Mouse (Mus musculus) cerebellum, adult 8-10 months (tissue): ENCODE results near the gene Gm11096.

Experiments used
- DNase-seq: peaks from one replicate; pipeline ENCODE4 v3.0.0; 2022

Gm11096 gene

GRCm38 (mm10) chr17:81441463-81441862 lies at the start of gene Gm11096:
Gm11096 (plus strand) TSS chr17:81441763.
- DNase-seq = no peak

GRCm38 (mm10) chr17:81393040-81393439 lies 48.5 kb upstream of the Gm11096 start:
- DNase-seq = no peak

- DNase-seq = no peak
These were observed 47.4 kb upstream of the Gm11096 start for GRCm38 (mm10) chr17:81394124-81394523.

- no peak for DNase-seq
These were observed 44.1 kb upstream of the Gm11096 start for GRCm38 (mm10) chr17:81397434-81397833.

- DNase-seq = no peak
These were observed 41.2 kb upstream of the Gm11096 start for GRCm38 (mm10) chr17:81400377-81400776.

- DNase-seq = peak; percentile 35
These were observed 38.9 kb upstream of the Gm11096 start for GRCm38 (mm10) chr17:81402636-81403035.

GRCm38 (mm10) chr17:81403121-81403520 lies 38.4 kb upstream of the Gm11096 start:
- DNase-seq = no peak

GRCm38 (mm10) chr17:81404225-81404624 lies 37.3 kb upstream of the Gm11096 start:
- no peak for DNase-seq

- DNase-seq = no peak
These were observed 28.8 kb upstream of the Gm11096 start for GRCm38 (mm10) chr17:81412736-81413135.

GRCm38 (mm10) chr17:81416361-81417114 lies 25.0 kb upstream of the Gm11096 start:
- no peak for DNase-seq

- DNase-seq = no peak
These were observed 21.6 kb upstream of the Gm11096 start for GRCm38 (mm10) chr17:81419802-81420459.

- peak; percentile 30 for DNase-seq
These were observed 17.2 kb upstream of the Gm11096 start for GRCm38 (mm10) chr17:81424256-81424912.

GRCm38 (mm10) chr17:81427245-81427644 lies 14.3 kb upstream of the Gm11096 start:
- DNase-seq = no peak

- no peak for DNase-seq
These were observed 8.8 kb upstream of the Gm11096 start for GRCm38 (mm10) chr17:81432733-81433132.

GRCm38 (mm10) chr17:81433148-81433547 lies 8.4 kb upstream of the Gm11096 start:
- DNase-seq = no peak

GRCm38 (mm10) chr17:81455269-81455668 lies 13.7 kb downstream of the Gm11096 start:
- no peak for DNase-seq

- no peak for DNase-seq
These were observed 14.4 kb downstream of the Gm11096 start for GRCm38 (mm10) chr17:81455977-81456376.

GRCm38 (mm10) chr17:81459379-81459778 lies 17.8 kb downstream of the Gm11096 start:
- no peak for DNase-seq

GRCm38 (mm10) chr17:81468941-81469340 lies 27.4 kb downstream of the Gm11096 start:
- no peak for DNase-seq

- DNase-seq = no peak
These were observed 31.8 kb downstream of the Gm11096 start for GRCm38 (mm10) chr17:81473363-81473762.

- DNase-seq = no peak
These were observed 35.9 kb downstream of the Gm11096 start for GRCm38 (mm10) chr17:81477420-81477819.

- DNase-seq = no peak
These were observed 38.2 kb downstream of the Gm11096 start for GRCm38 (mm10) chr17:81479807-81480206.

GRCm38 (mm10) chr17:81480351-81481161 lies 39.0 kb downstream of the Gm11096 start:
- DNase-seq = no peak
